In the genomic region with DNA sequence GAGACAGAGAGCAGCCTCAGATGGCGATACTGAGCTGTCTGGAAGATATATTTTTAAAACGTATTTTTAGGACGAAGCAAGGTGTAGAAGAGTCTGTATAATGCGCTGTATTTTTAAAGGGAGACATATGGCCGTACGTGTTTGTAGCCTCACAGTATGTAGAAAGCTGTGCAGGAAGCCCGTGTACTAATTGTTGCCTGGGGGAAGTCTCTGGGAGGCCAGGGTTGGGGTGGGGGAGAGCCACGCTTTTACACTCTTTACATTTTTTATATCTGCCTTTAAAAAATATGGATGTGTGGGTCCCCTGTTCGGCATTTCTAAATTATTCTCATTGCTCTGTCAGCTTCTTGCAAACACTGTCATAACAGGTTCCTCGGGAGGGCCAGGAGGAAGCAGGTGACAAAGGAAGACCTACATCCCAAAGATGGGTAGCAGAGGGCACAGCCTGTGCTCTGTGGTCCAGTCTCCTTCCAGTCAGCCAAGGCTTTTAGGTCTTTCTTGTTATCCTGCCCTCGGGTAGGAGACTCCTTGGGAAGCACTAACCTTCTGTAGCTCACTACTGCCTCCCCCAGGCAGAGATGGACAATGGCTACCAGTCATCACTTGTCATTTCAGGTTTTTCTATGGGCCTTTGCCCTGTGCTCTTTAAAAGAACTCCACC, we compare ENCODE assay signal across 8 mouse cellular contexts.
DNase-seq lines count a peak whose midpoint lies in the region; ATAC-seq and TF ChIP-seq lines count a peak whose summit lies in the region.

No protein-coding gene starts in this region.

- H3K4me1 ChIP-seq in heart, embryonic 12.5 days (replicated peaks): peaks cover 17% of the 10 kb centered on the region
- H3K4me1 ChIP-seq in thymus, adult 2 months (replicated peaks; ENCODE audit: control insufficient read depth, insufficient read depth, low read length): no peaks in the 10 kb centered on the region

- TF ChIP-seq CTCF in thymus, adult 2 months (IDR thresholded peaks at IDR 0.05; ENCODE audit: borderline replicate concordance, control insufficient read depth, extremely low read depth, insufficient read depth, low read length, poor library complexity): no peak

- no peak overlapping the region for H3K4me3 ChIP-seq in heart, embryonic 12.5 days
- no peak overlapping the region for H3K4me3 ChIP-seq in thymus, adult 2 months (ENCODE audit: control insufficient read depth, insufficient read depth, low read length)

- no peak for ATAC-seq in heart, embryonic 12.5 days (ENCODE audit: insufficient number of reproducible peaks, low FRiP score)
- no peak for ATAC-seq in inflammation-experienced regulatory T-cells, adult 6 months

- H3K27me3 ChIP-seq in heart, embryonic 12.5 days (replicated peaks): 0 out of 2 replicates have a peak, but pooled peaks cover 6% of the 10 kb centered on the region
- H3K27me3 ChIP-seq in thymus, adult 2 months (ENCODE audit: control insufficient read depth, insufficient read depth, low read length): no peaks in the 10 kb centered on the region

- H3K9ac ChIP-seq in heart, embryonic 12.5 days: no peak overlapping the region

- H3K27ac ChIP-seq in heart, embryonic 12.5 days (ENCODE audit: poor library complexity, severe bottlenecking): no peak overlapping the region
- H3K27ac ChIP-seq in thymus, adult 2 months (ENCODE audit: control insufficient read depth, insufficient read depth, low read length): no peak overlapping the region

- WGBS in heart, embryonic 12.5 days: 77% methylated on average over 11 of the region's 11 CpGs
- 73% methylated on average over 11 of the region's 11 CpGs for WGBS in thymus, adult 2 months

- DNase-seq in heart, postnatal 14 days: peak; percentile 24 to 66
- peak; percentile 21 for DNase-seq in 416B (ENCODE audit: low read depth)
- peak; percentile 36 for DNase-seq in adrenal gland, adult 2 months
- peak; percentile 49 to 63 for DNase-seq in frontal cortex, postnatal 36 days (ENCODE audit: low spot score in 2 of 2)
- DNase-seq in lung, postnatal 36 days: peak; percentile 31
- no peak for DNase-seq in thymus, adult 2 months

- intact Hi-C loops in heart, postnatal 14 days (cut with DNase I): loop anchor here (5.0 to 10.0 kb wide), 4 partner anchors 112 to 1245 kb away; no protein-coding TSS in a partner anchor

- TF ChIP-seq POLR2A in thymus, adult 2 months (IDR thresholded peaks at IDR 0.05; ENCODE audit: control insufficient read depth, extremely low read depth, insufficient read depth, low read length, poor library complexity): no peak

- H3K4me2 ChIP-seq in heart, embryonic 12.5 days: no peak overlapping the region

- no peaks in the 10 kb centered on the region for H3K36me3 ChIP-seq in heart, embryonic 12.5 days
- H3K36me3 ChIP-seq in thymus, adult 2 months (ENCODE audit: control insufficient read depth, insufficient read depth, low read length): no peaks in the 10 kb centered on the region

- peaks cover 5% of the 10 kb centered on the region for H3K9me3 ChIP-seq in heart, embryonic 12.5 days (replicated peaks)
